Comparison of ENCODE assay signal across 8 mouse cellular contexts in genomic region chr2:69275875-69276274, GRCm38 (mm10).
A peak's percentile ranks its signal among the peaks of the same experiment; 100 is the strongest.
DNase-seq lines count a peak whose midpoint lies in the region; ATAC-seq lines count a peak whose summit lies in the region.

No protein-coding gene starts in this region.

- H3K4me2 ChIP-seq in hindbrain, embryonic 13.5 days = no peak overlapping the region

- no peaks in the 10 kb centered on the region; the same call in 1 of the 2 replicates for H3K27me3 ChIP-seq in heart, embryonic 10.5 days (ENCODE audit: insufficient read depth, poor library complexity, severe bottlenecking)
- H3K27me3 ChIP-seq in hindbrain, embryonic 13.5 days = no peaks in the 10 kb centered on the region

- H3K27ac ChIP-seq in heart, embryonic 10.5 days = no peak overlapping the region
- no peak overlapping the region for H3K27ac ChIP-seq in hindbrain, embryonic 13.5 days

- WGBS in heart, embryonic 10.5 days = 2% methylated on average over 1 of the region's 1 CpGs
- WGBS in hindbrain, embryonic 13.5 days = 6% methylated on average over 1 of the region's 1 CpGs

- no peak for ATAC-seq in hindbrain, embryonic 13.5 days (ENCODE audit: low FRiP score)

- H3K9ac ChIP-seq in hindbrain, embryonic 13.5 days = no peak overlapping the region

- H3K9me3 ChIP-seq in heart, embryonic 10.5 days = no peaks in the 10 kb centered on the region
- H3K9me3 ChIP-seq in hindbrain, embryonic 13.5 days = no peaks in the 10 kb centered on the region

- H3K4me1 ChIP-seq in heart, embryonic 10.5 days = no peaks in the 10 kb centered on the region
- H3K4me1 ChIP-seq in hindbrain, embryonic 13.5 days (replicated peaks) = no peaks in the 10 kb centered on the region

- no peak overlapping the region for H3K4me3 ChIP-seq in heart, embryonic 10.5 days
- H3K4me3 ChIP-seq in hindbrain, embryonic 13.5 days = no peak overlapping the region

- intact Hi-C loops in heart, postnatal 10 days (cut with DNase I) = loop anchor here (1.0 kb wide), 1 partner anchor 152 kb away; no protein-coding TSS in a partner anchor

- no peaks in the 10 kb centered on the region for H3K36me3 ChIP-seq in heart, embryonic 10.5 days
- H3K36me3 ChIP-seq in hindbrain, embryonic 13.5 days = no peaks in the 10 kb centered on the region

- peak; percentile 17 to 19 for DNase-seq in heart, postnatal 10 days
- DNase-seq in heart, embryonic 10.5 days (ENCODE audit: low spot score) = no peak
- DNase-seq in 3T3-L1 (ENCODE audit: low read depth, low spot score) = peak; percentile 95
- peak; percentile 76 for DNase-seq in R1 (ENCODE audit: low read depth, low spot score)
- peak; percentile 35 for DNase-seq in kidney, adult 9 months
- DNase-seq in thymus, postnatal 14 days = no peak
- no peak for DNase-seq in cerebellum, adult 9-10 months

Comparison
In these comparisons a context has a peak if more than half of its experiments do, and no peak if none do; other contexts are left out.
1. DNase-seq: peak in heart, postnatal 10 days (2 of 2), 3T3-L1 (single experiment), R1 (single experiment) and kidney, adult 9 months (single experiment); none in heart, embryonic 10.5 days (single experiment), thymus, postnatal 14 days (single experiment) and cerebellum, adult 9-10 months (single experiment).